Mouse (Mus musculus) brown adipose tissue, adult 24 weeks (tissue): Measurements from ENCODE around the gene Srxn1. TPM values are rescaled to one million over a fixed set of nuclear protein-coding genes. Genes with fewer than 3 reads are reported as not detected.
A peak's percentile ranks its signal among the peaks of the same experiment; 100 is the strongest.

Experiments used
- H3K27ac ChIP-seq: fragments of 200-500 bp; replicated peaks from 2 replicates; pipeline ENCODE4 v1.5.1; 2012; ENCODE audit warnings: low read depth, mild to moderate bottlenecking, low read length
- H3K4me1 ChIP-seq: fragments of 200-500 bp; 2 replicates; pipeline ENCODE4 v1.6.1; 2012; ENCODE audit warnings: low read length, mixed read lengths; ENCODE audit not compliant: control insufficient read depth, insufficient read depth, insufficient read length
- H3K4me3 ChIP-seq: fragments of 200-500 bp; 2 replicates; pipeline ENCODE4 v1.5.1; 2012; ENCODE audit warnings: low read depth, mild to moderate bottlenecking, low read length, moderate library complexity; ENCODE audit not compliant: insufficient read depth
- polyA plus RNA-seq: library from polyadenylated mRNA; stranded (reverse); fragments of >200 nt; gene quantifications from 2 replicates; pipeline ENCODE4 v1.2.4, GENCODE M21; 2012; ENCODE audit not compliant: missing spikeins, insufficient read depth, insufficient read length

Gene Srxn1
- polyA plus RNA-seq, 1 experiment: 39.3 TPM

DNA sequence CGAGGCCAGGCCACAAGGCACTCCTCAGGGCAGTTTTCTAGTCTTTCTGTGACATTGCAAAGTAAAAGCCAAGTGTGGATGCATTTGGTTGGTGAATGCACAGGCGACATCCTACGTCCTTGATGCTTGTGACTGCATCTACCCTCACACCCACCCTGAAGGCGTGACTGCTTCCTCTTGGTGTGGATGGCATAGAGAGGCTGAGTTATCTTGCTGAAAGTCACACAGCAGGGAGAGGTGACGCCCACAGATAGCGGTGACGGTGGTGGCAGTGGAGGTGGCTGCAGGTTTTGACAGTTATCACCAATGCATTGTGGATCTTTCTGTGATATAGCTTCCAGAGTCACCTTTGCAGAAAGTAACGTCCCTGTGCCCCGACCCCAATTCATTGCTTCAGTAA lies 17.6 kb downstream of the Srxn1 start:
- no peak overlapping the region for H3K4me3 ChIP-seq
- H3K27ac ChIP-seq: no peak overlapping the region
- no peaks in the 10 kb centered on the region for H3K4me1 ChIP-seq

DNA sequence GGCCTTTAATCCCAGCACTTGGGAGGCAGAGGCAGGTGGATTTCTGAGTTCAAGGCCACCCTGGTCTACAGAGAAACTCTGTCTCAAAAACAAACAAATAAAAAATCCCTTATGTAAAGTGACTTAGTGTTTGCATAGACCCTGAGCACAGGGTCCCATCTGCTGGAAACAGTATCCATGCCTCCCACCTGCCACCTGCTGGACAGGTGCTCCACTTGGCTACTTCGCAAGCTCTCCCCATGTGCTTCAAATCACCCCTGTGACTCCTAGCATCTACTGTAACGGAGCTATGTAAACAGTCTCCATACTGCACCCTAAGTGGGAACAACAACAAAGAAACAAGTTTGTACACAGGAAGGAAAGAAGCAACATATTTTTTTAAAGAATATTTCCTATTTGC lies 23.3 kb downstream of the Srxn1 start:
- no peak overlapping the region for H3K27ac ChIP-seq
- peaks cover 2% of the 10 kb centered on the region; the same call in 1 of the 2 replicates for H3K4me1 ChIP-seq
- no peak overlapping the region for H3K4me3 ChIP-seq

DNA sequence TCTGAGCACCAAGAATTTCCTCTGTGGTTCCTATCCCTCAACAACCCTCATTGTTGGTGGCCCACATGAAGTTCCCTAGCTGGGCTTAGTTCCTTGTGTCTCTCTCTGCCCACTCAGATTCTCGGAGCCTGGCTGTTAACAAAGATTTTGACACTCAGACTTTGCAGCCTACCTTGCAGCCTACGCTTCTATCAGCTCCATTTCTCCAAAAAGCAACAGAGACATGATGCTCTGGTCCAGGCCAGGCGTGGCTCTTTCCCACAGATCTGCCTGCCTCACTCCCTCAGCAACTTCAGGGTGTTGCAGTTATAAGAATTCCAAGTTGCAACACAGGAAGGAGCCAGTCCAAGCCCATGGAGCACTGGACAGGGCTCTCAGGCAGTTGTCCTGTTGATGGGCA lies 24.5 kb downstream of the Srxn1 start:
- Histone ChIP-seq H3K4me1 (peaks cover 2% of the 10 kb centered on the region; the same call in 1 of the 2 replicates), H3K4me3 (no peak overlapping the region)

DNA sequence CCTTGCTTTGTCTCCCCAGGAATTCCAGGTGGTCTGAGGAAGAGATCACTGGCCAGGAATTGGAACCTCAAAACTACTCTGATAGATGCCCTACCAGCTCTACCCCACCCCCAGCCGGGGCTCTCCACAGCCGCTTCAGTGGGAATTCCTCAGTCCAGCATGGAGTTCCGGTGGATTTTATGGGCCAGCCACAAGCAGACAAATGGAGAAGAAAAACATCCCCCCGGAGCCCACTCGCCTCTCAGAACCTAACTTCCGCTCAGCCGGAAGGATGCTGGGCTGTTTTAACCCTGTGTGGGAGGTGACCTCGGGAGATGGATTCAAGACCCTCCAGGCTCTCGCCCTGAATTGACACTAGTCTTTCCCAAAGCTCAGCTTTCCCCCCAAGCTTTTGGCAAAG lies 26.7 kb downstream of the Srxn1 start:
- H3K27ac ChIP-seq: no peak overlapping the region
- H3K4me3 ChIP-seq: no peak overlapping the region
- peaks cover 2% of the 10 kb centered on the region; the same call in 1 of the 2 replicates for H3K4me1 ChIP-seq

More for the DNA sequence above, 24.5 kb downstream of the Srxn1 start:
- no peak overlapping the region for H3K27ac ChIP-seq

DNA sequence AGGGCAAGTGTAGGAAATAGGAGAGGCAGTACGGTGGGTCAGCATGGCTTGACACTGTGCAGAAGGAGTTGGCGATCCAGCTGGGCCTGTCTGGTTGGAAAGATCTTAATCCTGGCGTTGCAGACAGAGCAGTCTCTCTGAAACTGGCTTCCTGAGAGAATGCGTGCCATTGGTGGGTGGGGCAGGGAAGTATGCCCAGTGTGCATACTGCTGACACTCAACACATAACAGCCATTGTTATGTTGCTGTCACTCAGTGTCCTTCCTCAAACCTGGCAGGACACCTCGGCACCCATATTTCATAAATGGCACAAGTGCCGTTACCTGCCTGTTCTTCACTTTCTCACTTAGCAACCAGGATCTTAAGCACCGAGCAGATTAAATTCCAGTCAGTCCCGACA lies 27.4 kb downstream of the Srxn1 start:
- H3K27ac ChIP-seq: no peak overlapping the region
- H3K4me1 ChIP-seq: peaks cover 2% of the 10 kb centered on the region; the same call in 1 of the 2 replicates
- H3K4me3 ChIP-seq: no peak overlapping the region

DNA sequence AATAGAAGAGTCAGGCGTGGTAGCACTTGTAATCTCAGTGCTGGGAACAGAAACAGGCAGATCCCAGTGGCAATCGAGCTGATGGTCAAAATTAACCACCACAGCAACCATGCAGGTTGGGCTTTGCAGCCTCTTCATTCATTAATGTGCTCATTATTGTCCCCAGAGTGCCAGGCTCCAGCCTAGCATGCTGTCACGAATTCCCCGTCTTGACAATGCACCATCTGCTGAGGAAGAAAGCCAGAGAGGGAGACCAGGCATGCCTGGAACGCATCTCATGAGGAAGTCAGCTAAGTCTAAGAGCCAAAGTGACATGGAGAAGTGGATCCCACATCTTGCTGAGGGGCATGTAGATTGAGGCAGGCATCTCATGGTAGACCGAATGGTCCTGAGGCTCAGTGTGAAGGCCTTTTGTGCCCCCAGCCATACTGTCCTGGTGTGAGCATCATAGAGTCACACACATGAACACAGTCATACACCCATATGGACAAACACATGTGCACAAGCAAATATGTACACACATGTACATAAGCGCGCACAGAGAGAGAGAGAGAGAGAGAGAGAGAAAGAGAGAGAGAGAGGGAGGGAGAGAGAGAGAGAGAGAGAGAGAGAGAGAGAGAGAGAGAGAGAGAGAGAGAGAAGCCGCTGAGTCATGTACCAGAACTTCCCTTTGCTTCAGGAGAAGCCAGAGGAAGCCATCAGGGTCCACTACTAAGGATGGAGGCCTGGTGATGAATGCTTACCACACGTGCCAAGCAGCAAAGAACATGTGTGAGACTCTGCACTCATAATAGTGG lies 34.1 kb downstream of the Srxn1 start:
- H3K4me1 ChIP-seq: no peaks in the 10 kb centered on the region; the same call in 1 of the 2 replicates
- H3K27ac ChIP-seq: no peak overlapping the region
- no peak overlapping the region for H3K4me3 ChIP-seq

DNA sequence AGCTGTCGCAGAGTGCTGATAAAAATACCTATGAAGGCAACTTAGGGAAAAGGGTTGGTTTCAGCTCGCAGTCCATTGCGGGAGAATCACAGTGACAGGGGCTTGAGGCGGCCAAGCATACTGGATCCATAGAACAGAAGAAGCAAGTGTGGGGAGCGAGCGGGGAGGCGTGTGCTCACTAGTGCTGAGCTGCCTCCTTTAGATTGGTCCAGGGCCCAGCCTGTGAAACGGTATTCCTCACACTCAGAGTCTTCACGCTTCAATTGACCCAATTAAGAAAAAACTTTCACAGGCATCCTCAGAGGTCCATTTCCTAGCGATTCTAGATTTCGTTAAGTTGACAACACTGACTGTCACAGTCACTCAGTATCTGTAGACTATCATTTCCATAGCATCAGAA lies 35.6 kb downstream of the Srxn1 start:
- Histone ChIP-seq H3K4me3 (no peak overlapping the region), H3K27ac (no peak overlapping the region), H3K4me1 (no peaks in the 10 kb centered on the region; the same call in 1 of the 2 replicates)

DNA sequence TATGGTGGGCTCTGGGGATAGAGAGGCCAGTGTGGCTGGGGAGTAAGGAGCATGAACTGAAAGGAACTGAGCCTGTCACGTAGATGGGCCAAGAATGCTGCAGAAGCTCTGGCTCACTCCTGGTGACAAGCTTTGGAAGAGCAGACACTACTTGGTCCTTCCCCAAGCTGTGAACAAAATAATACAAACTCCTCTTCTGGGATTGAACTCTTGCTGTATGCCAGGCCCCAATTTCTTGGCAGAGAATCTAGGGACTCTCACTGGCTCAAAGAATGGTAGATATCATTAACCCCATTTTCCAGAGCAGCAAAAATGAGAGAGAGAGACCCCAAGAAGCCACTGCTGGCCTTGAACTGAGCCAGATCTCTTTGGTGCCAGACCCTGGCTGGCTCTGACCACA lies 36.2 kb downstream of the Srxn1 start:
- H3K27ac ChIP-seq: peak overlapping the region; percentile 58
- peak overlapping the region; percentile 71 for H3K4me3 ChIP-seq

DNA sequence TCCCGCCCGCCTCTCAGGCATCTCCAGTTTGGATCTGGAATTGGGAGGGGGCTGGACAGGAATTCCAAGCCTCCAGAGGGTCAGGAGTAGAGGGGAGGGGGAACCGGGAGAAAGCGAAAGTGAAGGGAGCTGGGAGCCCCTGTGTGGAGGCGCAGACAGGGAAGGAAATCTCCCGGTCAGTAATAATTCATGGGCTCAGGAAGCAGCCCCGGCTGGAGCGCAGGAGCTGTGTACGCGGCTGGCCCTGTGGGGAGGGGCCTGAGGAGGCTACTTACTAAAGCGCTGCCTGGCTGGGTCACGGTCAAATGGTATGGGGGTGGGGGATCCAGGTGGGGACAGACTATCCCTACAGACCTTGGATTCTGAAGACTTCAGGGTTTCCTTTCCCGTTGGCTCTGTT lies 36.7 kb downstream of the Srxn1 start:
- peak overlapping the region; percentile 71 for H3K4me3 ChIP-seq
- no peaks in the 10 kb centered on the region; the same call in 1 of the 2 replicates for H3K4me1 ChIP-seq
- peak overlapping the region; percentile 75 for H3K27ac ChIP-seq

More for the DNA sequence above, 36.2 kb downstream of the Srxn1 start:
- no peaks in the 10 kb centered on the region; the same call in 1 of the 2 replicates for H3K4me1 ChIP-seq

DNA sequence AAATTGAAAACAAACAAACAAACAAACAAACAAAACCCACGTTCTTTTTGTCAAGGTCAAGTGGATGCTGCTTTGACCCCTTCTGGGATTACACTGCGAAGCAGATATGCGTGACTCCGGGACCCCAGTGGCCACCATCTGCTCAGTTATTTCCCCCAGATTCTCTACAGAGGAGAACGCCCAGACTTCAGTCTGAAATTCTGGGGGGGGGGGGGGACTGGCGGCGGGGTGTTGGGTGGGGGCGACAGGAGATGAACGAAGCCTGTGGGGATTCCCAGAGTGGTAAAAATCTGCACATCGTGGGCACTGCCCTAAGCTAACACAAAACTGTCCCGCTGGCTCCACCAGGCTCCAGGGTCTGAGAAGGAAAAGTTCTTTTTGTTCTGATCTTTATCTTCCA lies 37.3 kb downstream of the Srxn1 start:
- Histone ChIP-seq H3K27ac (peak overlapping the region; percentile 89), H3K4me3 (peak overlapping the region; percentile 71), H3K4me1 (no peaks in the 10 kb centered on the region; the same call in 1 of the 2 replicates)

DNA sequence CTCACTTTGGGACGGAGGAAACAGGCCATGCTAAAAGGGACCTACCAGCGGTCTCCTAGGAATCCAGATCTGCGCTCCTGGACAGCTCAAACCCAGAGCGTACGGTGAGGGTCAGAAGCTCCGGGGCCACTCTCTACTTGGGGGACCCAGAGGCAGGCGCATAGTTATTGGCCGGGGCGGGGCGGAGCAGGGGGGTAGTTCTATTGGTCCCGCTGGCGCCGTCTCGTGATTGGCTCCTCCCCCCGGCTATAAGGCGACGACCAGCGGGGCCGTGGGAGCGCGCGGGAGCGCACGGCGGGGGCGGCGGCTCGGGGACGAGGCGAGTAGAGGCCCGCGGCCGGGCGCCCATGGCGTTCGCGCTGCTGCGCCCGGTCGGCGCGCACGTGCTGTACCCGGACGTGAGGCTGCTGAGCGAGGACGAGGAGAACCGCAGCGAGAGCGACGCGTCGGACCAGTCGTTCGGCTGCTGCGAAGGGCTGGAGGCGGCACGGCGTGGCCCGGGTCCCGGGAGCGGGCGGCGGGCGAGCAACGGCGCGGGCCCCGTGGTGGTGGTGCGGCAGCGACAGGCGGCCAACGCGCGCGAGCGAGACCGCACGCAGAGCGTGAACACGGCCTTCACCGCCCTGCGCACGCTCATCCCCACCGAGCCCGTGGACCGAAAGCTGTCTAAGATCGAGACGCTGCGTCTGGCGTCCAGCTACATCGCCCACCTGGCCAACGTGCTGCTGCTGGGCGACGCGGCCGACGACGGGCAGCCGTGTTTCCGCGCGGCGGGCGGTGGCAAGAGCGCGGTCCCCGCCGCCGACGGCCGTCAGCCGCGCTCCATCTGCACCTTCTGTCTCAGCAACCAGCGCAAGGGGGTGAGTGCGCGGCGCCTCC lies 38.2 kb downstream of the Srxn1 start, which contains the start of gene Tcf15:
Tcf15 (plus strand) TSS at position 283 of the 879 bp plus-strand sequence.
- Histone ChIP-seq H3K4me3 (peak within 1 kb of the TSS; percentile 74), H3K27ac (peak within 1 kb of the TSS; percentile 89), H3K4me1 (no peaks in the 10 kb centered on the region; the same call in 1 of the 2 replicates)

DNA sequence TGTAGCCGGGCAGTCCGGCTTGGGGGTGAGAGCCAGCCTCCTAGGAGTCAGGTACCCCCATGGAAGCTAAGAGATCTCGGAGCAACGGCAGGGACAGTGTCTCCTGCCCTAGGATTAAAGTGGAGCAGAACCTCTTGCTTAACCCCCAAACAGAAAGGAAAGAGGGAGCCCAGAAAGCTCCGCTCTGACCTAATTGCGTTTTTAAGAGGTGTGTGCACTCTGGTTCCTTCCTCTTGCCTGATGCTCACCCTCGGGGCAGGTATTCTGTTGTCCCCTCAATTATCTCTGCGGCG lies 38.8 kb downstream of the Srxn1 start:
- no peaks in the 10 kb centered on the region; the same call in 1 of the 2 replicates for H3K4me1 ChIP-seq
- H3K27ac ChIP-seq: peak overlapping the region; percentile 87
- H3K4me3 ChIP-seq: peak overlapping the region; percentile 74

DNA sequence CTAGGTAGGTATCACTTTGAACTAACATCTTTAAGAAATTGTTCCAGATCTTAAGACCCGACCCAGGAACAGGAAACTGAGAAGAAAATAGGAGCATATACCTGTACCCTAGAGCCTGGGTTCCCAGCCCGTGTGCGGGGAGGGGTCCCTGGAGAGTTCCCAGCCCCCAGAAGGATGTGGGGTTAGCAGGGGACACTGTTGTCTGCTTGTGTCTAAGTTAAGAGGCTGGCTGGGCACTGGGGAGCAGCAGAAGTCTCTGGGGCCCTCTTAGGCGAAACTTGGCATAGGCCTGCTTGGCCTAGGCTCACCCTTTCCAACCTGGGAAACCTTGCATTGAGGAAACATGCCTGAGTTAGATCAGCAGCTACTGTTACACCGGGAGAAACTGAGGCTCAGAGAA lies 39.2 kb downstream of the Srxn1 start:
- Histone ChIP-seq H3K27ac (peak overlapping the region; percentile 87), H3K4me1 (peaks cover 2% of the 10 kb centered on the region), H3K4me3 (peak overlapping the region; percentile 74)

DNA sequence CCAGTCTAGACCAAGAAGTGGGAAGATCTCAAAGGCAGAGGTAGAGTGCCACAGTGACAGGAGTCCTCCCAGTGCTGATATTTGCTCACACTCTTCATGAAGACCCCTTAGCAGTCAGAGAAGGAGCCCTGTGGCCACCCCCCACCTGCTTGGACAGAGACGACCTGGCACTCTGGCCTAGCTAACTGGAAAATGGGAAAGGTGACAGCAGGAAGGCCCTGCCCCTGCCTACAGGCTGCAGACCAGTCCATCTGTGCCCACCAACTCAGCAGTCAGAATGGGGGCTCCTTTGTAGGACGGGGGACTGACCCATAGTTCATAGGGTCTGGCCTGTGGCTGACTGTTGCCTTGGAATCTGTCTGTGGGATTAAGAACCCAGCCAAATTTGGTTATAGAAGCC lies 40.4 kb downstream of the Srxn1 start:
- H3K27ac ChIP-seq: peak overlapping the region; percentile 87
- peak overlapping the region; percentile 74 for H3K4me3 ChIP-seq
- peaks cover 5% of the 10 kb centered on the region for H3K4me1 ChIP-seq

DNA sequence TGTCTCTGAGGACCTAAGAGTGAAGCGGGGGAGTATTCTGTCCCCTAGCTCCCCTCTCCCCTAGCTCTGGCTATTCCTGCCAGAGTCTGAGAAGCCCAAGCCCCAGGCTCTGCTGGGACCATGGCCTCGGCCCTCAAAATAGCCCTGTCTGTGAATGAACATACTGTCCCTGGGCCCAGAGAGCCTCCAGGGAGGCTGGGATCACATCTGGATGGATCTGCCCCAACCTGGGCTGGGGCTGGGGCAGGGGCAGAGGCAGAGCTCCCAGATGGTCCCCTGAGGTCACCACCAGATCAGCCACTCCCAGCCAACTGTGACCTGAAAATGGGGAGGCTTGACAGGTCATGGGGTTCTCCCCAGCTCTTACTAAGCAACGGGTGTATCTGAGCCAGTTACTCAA lies 41.8 kb downstream of the Srxn1 start:
- Histone ChIP-seq H3K27ac (peak overlapping the region; percentile 87), H3K4me3 (peak overlapping the region; percentile 74), H3K4me1 (peaks cover 9% of the 10 kb centered on the region)
